Mouse (Mus musculus): ENCODE measurements around the gene Olfr1415.

GRCm38 (mm10) chr1:92485013-92485412 is 10.9 kb downstream of the Olfr1415 start, which contains the start of gene Olfr1416:
- TF ChIP-seq CTCF (IDR thresholded peaks at IDR 0.05; ENCODE audit: borderline replicate concordance, extremely low read depth, insufficient read depth, insufficient read length): no peak
- no peak for TF ChIP-seq POLR2A (IDR thresholded peaks at IDR 0.05; ENCODE audit: borderline replicate concordance, extremely low read depth, insufficient read depth, insufficient read length, poor library complexity, severe bottlenecking)

Measured in brain, embryonic 14.5 days (tissue).